Mouse (Mus musculus): ENCODE results near the gene Hyal2. TPM values are rescaled to one million over a fixed set of nuclear protein-coding genes. Genes with fewer than 3 reads are reported as not detected.

Gene Hyal2
- total RNA-seq, 2 experiments from 2014 or later: 9.3 to 10.1 TPM

DNA sequence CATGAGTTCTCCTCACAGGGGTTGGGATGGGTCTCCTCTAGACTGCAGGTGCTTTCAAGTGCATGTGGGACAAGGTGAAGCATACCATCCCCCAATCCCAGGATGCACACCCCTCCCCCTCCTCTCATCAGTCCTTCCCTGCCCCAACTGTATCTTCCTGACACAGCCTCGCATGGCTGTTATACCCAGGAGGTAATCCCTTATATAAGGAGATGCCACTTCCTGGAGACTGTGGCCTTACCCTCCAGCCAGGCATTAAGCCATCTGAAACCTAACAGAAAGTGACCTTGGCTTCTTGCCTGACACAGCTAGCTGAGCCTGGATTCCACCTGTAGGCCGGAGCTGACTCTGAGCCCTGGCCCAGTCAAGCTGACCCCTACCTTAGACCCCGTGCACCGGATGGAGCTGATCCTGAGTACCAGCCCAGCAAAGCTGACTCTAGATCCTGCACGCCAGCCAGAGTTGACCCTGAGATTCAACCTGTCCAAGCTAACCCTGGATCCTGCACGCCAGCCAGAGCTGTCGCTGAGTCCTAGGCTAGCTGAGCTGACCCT lies 14.8 kb downstream of the Hyal2 start:
- no peak for DNase-seq (ENCODE audit: low spot score in 2 of 2)
- intact Hi-C loops (cut with DNase I): no loop called here

DNA sequence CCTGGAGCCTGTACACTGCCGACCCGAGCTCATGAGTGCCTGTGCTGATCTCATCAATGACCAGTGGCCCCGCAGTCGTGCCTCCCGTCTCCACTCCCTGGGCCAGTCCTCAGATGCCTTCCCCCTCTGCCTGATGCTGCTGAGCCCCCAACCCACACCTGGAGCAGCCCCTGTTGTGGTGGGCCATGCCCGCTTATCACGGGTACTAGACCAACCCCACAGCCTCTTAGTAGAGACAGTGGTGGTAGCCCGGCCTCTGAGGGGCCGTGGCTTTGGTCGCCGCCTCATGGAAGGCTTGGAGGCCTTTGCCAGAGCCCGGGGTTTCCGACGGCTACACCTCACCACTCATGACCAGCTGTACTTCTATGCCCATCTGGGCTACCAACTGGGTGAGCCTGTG lies 15.4 kb downstream of the Hyal2 start:
- DNase-seq (ENCODE audit: low spot score in 2 of 2): no peak

DNA sequence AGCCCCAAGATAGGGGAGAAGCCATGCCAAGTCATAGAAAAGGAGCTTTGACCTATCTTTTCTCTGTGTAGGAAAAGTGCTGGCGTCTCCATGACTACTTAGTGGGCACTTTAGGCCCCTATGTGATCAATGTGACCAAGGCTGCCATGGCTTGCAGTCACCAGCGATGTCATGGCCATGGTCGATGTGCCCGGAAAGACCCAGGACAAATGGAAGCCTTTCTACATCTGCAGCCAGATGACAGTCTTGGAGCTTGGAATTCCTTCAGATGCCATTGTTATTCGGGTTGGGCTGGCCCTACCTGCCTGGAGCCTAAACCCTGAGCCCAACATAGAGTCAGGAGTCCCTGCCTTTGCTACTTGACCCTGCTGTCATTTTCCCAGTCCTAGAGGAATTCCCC lies 18.8 kb downstream of the Hyal2 start:
- no peak for DNase-seq (ENCODE audit: low spot score in 2 of 2)
- intact Hi-C loops (cut with DNase I): no loop called here

More for the DNA sequence above, 15.4 kb downstream of the Hyal2 start:
- intact Hi-C loops (cut with DNase I): no loop called here

DNA sequence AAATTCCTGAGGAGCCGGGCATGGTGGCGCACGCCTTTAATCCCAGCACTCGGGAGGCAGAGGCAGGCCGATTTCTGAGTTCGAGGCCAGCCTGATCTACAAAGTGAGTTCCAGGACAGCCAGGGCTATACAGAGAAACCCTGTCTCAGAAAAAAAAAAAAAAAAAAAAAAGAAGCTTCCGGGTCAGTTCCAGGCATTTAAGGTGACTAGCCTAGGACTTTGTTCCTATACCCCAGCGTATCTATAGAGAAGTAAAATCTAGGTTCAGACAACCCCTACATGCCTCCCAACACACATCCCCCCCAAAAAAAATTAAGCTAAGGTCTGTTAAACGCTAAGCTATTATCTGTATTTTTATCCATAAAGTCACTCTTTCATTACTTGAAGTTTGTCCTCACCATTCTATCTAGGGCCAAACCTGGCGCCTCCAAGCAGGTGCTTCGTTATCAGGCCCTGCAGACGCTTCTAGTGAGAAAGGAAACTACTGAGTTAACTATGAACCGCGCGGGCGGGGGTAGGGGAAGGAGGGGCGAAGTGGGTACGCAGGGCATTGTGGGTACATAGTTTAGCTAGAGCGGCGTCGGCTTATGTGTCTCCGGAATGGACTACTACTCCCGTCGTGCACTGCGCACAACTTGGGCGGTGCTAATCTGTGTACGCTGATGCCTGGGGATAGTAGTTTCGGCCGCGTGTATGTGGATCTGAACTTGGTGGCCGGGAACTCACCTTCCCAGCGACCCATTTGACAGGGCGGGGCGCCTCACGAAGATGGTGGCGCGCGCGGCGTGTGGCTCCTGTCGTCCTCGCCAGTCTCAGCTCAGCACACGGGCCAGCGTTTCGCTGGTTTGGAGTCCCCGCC lies 19.5 kb downstream of the Hyal2 start, which contains the start of gene Ifrd2:
TSS of gene Ifrd2 (plus strand) at position 669 of the 859 bp plus-strand sequence.
- intact Hi-C loops (cut with DNase I): no loop called here

GRCm38 (mm10) chr9:107587833-107588639 lies 20.3 kb downstream of the Hyal2 start:
- intact Hi-C loops (cut with DNase I): no loop called here
- DNase-seq (ENCODE audit: low spot score in 2 of 2): peak in 1 of 2 experiments; percentile 48

More for the DNA sequence above, 19.5 kb downstream of the Hyal2 start, which contains the start of gene Ifrd2:
- peak; percentile 97 to 100 for DNase-seq (ENCODE audit: low spot score in 2 of 2)

- intact Hi-C loops (cut with DNase I): no loop called here
These were observed 22.5 kb downstream of the Hyal2 start for GRCm38 (mm10) chr9:107590058-107590772.

DNA sequence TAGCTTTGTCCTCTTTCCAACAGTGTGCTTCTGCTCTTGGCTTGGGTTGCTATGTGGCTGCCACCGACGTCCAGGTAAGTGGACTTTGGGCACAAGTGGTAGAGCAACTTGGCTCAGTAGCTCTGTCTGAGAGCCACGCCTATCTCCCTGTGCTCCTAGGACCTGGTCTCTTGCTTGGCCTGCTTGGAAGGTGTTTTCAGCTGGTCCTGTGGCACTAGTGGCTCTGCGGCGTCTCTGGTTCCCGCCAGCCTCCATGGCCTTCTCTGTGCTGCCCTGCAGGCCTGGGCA lies 23.0 kb downstream of the Hyal2 start:
- intact Hi-C loops (cut with DNase I): no loop called here
- no peak for DNase-seq (ENCODE audit: low spot score in 2 of 2)

More at GRCm38 (mm10) chr9:107590058-107590772, 22.5 kb downstream of the Hyal2 start:
- DNase-seq (ENCODE audit: low spot score in 2 of 2): no peak

- intact Hi-C loops (cut with DNase I): no loop called here
- no peak for DNase-seq (ENCODE audit: low spot score in 2 of 2)
These were observed 25.6 kb downstream of the Hyal2 start for GRCm38 (mm10) chr9:107593101-107593976.

- no peak for DNase-seq (ENCODE audit: low spot score in 2 of 2)
- intact Hi-C loops (cut with DNase I): no loop called here
These were observed 26.7 kb downstream of the Hyal2 start for GRCm38 (mm10) chr9:107594281-107595062.

- intact Hi-C loops (cut with DNase I): no loop called here
- no peak for DNase-seq (ENCODE audit: low spot score in 2 of 2)
These were observed 29.1 kb downstream of the Hyal2 start for GRCm38 (mm10) chr9:107596619-107597569.

- intact Hi-C loops (cut with DNase I): no loop called here
- DNase-seq (ENCODE audit: low spot score in 2 of 2): no peak
These were observed 30.6 kb downstream of the Hyal2 start for GRCm38 (mm10) chr9:107598385-107598784.

DNA sequence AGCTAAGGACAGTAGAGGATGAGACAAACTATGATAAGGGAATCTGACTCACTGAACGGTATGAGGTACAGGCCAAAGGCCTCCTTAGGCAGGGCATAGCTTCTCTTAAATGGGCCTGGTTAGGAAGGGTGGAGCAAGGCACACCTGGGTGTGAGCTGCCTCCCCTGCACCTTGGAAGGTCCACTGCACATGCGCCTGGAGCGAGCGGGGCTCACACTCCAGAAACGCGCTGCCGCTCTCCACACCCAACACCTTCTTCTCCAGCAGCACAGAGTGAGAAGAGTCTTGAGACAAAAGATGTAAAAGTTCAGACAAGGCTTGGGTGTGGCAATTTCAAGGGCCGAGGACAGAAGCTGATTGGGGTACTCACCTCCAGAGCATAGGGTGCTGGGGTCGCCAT lies 31.7 kb downstream of the Hyal2 start:
- intact Hi-C loops (cut with DNase I): no loop called here
- no peak for DNase-seq (ENCODE audit: low spot score in 2 of 2)

GRCm38 (mm10) chr9:107599842-107600241 lies 32.1 kb downstream of the Hyal2 start:
- peak in 1 of 2 experiments; percentile 69 for DNase-seq (ENCODE audit: low spot score in 2 of 2)
- intact Hi-C loops (cut with DNase I): loop anchor here (5.0 kb wide), 1 partner anchor 137 kb away; no protein-coding TSS in a partner anchor

DNA sequence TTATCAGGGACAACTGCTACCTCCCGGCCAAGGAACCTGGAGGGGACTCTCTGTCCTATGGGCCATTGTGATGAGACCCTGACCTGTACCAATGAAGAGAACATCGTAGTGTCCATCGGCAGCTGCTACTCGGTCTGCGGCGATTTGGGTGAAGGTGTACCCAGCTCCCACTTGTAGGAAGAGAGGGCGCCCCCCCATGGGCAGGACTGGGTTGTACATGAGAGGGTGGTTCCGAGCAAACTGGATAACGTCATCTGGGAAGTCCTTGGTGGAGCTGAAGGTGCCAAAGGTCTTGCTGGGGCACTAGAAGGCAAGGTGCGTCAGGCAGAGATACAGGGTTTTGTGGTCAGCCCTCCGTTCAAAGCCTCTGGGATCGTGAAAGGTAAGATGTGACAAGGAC lies 33.0 kb downstream of the Hyal2 start:
- no peak for DNase-seq (ENCODE audit: low spot score in 2 of 2)
- intact Hi-C loops (cut with DNase I): loop anchor here (5.0 kb wide), 1 partner anchor 137 kb away; no protein-coding TSS in a partner anchor

DNA sequence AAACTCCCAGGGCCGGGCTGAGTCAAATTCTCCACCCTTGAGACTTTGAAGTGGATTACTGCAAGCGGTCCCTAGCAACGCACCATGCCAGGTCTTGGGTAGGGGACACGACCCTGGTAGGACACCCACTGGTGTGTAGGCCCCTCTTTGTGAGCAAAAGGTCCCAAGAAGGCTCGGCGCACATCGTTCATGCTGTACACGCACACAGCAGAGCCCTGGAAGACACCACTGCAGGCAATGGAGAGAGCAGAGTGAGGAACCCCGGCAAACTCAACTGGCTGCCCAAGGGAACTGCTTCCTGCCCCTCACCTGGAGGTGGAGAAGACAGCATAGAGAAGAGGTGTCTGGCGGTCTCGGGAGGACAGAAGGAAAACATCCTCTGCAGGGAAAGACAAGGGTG lies 33.5 kb downstream of the Hyal2 start:
- DNase-seq (ENCODE audit: low spot score in 2 of 2): no peak
- intact Hi-C loops (cut with DNase I): loop anchor here (5.0 kb wide), 1 partner anchor 136 kb away; no protein-coding TSS in a partner anchor

- intact Hi-C loops (cut with DNase I): loop anchor here (1.0 to 5.0 kb wide), 3 partner anchors 42 to 135 kb away; no protein-coding TSS in a partner anchor
- peak; percentile 86 to 90 for DNase-seq (ENCODE audit: low spot score in 2 of 2)
These were observed 34.4 kb downstream of the Hyal2 start for GRCm38 (mm10) chr9:107602068-107602648.
